In the genomic region with DNA sequence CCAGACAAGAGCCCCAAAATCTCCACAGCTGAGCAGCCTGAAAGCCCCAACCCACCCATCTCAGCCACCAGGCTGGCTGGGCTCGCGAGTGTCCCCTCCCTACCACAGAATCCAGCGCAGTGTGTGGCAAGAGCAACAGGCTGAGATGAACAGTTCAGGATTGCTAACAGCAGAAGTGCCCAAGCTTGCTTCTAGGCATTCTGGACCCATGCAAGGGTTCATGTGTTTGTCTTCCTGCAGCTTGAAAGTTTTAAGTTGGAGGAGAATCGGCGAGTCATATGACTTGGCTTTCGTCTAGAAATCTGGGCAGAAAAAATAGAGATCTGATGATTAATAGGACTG, we compare ENCODE assay signal across 8 mouse cellular contexts. TPM values are rescaled to one million over a fixed set of nuclear protein-coding genes. Genes with fewer than 3 reads are reported as not detected.
DNase-seq lines count a peak whose midpoint lies in the region; ATAC-seq and TF ChIP-seq lines count a peak whose summit lies in the region.

No protein-coding gene starts in this region.

- no peaks in the 10 kb centered on the region for H3K9me3 ChIP-seq in E14TG2a.4 (ENCODE audit: low read length)
- H3K9me3 ChIP-seq in forebrain, embryonic 15.5 days = no peaks in the 10 kb centered on the region
- H3K9me3 ChIP-seq in liver, embryonic 14.5 days (ENCODE audit: control insufficient read depth, low read length) = no peaks in the 10 kb centered on the region

- peak overlapping the region; percentile 36 for H3K4me3 ChIP-seq in heart, adult 2 months
- H3K4me3 ChIP-seq in E14TG2a.4 (replicated peaks; ENCODE audit: low read length) = peak overlapping the region; percentile 76
- H3K4me3 ChIP-seq in forebrain, embryonic 15.5 days = peak overlapping the region; percentile 51
- peak overlapping the region in 1 of 2 experiments; percentile 41; a peak in 1 of 4 replicates for H3K4me3 ChIP-seq in liver, embryonic 14.5 days (ENCODE audit: insufficient read depth in 1 of 2, low read depth in 2 of 2, low read length in 2 of 2)

- H3K4me2 ChIP-seq in forebrain, embryonic 15.5 days (replicated peaks) = peak overlapping the region; percentile 86
- peak overlapping the region; percentile 6; the same call in 1 of the 2 replicates for H3K4me2 ChIP-seq in liver, embryonic 14.5 days (ENCODE audit: low read depth)

- ATAC-seq in forebrain, embryonic 15.5 days (replicated peaks) = no peak
- no peak for ATAC-seq in liver, embryonic 14.5 days (ENCODE audit: insufficient read depth)

- H3K9ac ChIP-seq in heart, adult 2 months (ENCODE audit: low read depth, low read length) = no peak overlapping the region
- peak overlapping the region; percentile 55 for H3K9ac ChIP-seq in forebrain, embryonic 15.5 days (replicated peaks)
- no peak overlapping the region for H3K9ac ChIP-seq in liver, embryonic 14.5 days (replicated peaks)

- no peaks in the 10 kb centered on the region for H3K4me1 ChIP-seq in heart, adult 2 months (ENCODE audit: control insufficient read depth, insufficient read depth, low read length)
- no peaks in the 10 kb centered on the region; the same call in 1 of the 2 replicates for H3K4me1 ChIP-seq in E14TG2a.4 (replicated peaks; ENCODE audit: low read depth, low read length)
- peaks cover 9% of the 10 kb centered on the region for H3K4me1 ChIP-seq in forebrain, embryonic 15.5 days
- no peaks in the 10 kb centered on the region; a peak in 1 of 4 replicates for H3K4me1 ChIP-seq in liver, embryonic 14.5 days (replicated peaks; ENCODE audit: control insufficient read depth in 2 of 2, insufficient read depth in 2 of 2, low read length in 1 of 2)

- no peak for DNase-seq in heart, adult 2 months
- DNase-seq in heart, adult 18-20 months = no peak
- no peak for DNase-seq in liver, embryonic 14.5 days (ENCODE audit: low read depth in 3 of 3, low spot score in 3 of 3)
- no peak for DNase-seq in Muller cell, postnatal 12 days (ENCODE audit: inconsistent ontology term)
- no peak for DNase-seq in spleen, postnatal 36 days (ENCODE audit: low spot score in 2 of 2)
- no peak for DNase-seq in adrenal gland, postnatal 4 days (ENCODE audit: low spot score in 2 of 2)

- no peak overlapping the region for H3K27ac ChIP-seq in heart, adult 2 months
- H3K27ac ChIP-seq in forebrain, embryonic 15.5 days (replicated peaks) = no peak overlapping the region
- H3K27ac ChIP-seq in liver, embryonic 14.5 days = no peak overlapping the region

- H3K79me2 ChIP-seq in heart, adult 2 months (replicated peaks; ENCODE audit: control insufficient read depth, insufficient read depth, low read length) = no peaks in the 10 kb centered on the region

- TF ChIP-seq CTCF in heart, adult 2 months (IDR thresholded peaks at IDR 0.05) = no peak
- TF ChIP-seq CTCF in E14TG2a.4 (conservative IDR thresholded peaks at IDR 0.05; ENCODE audit: low read length) = no peak
- TF ChIP-seq CTCF in liver, embryonic 14.5 days (IDR thresholded peaks at IDR 0.05; ENCODE audit: low read depth) = no peak

- intact Hi-C loops in heart, adult 2 months (cut with DNase I) = loop anchor here (1.0 kb wide), 1 partner anchor 199 kb away; no protein-coding TSS in a partner anchor

- H3K27me3 ChIP-seq in heart, adult 2 months (ENCODE audit: control insufficient read depth, insufficient read depth, low read length) = peaks cover 2% of the 10 kb centered on the region
- H3K27me3 ChIP-seq in E14TG2a.4 (ENCODE audit: insufficient read depth, low read length) = peaks cover 25% of the 10 kb centered on the region
- no peaks in the 10 kb centered on the region for H3K27me3 ChIP-seq in forebrain, embryonic 15.5 days
- peaks cover 3% of the 10 kb centered on the region for H3K27me3 ChIP-seq in liver, embryonic 14.5 days (ENCODE audit: control insufficient read depth, insufficient read depth, low read length)

- WGBS in heart, adult 2 months = 1% methylated on average over 6 of the region's 6 CpGs
- 3% methylated on average over 6 of the region's 6 CpGs for WGBS in forebrain, embryonic 15.5 days
- 2% methylated on average over 6 of the region's 6 CpGs for WGBS in liver, embryonic 14.5 days (ENCODE audit: insufficient replicate concordance)

- H3K36me3 ChIP-seq in heart, adult 2 months (ENCODE audit: control insufficient read depth, insufficient read depth, low read length) = no peaks in the 10 kb centered on the region
- no peaks in the 10 kb centered on the region for H3K36me3 ChIP-seq in E14TG2a.4 (ENCODE audit: insufficient read depth, low read length)
- H3K36me3 ChIP-seq in forebrain, embryonic 15.5 days = no peaks in the 10 kb centered on the region
- H3K36me3 ChIP-seq in liver, embryonic 14.5 days (replicated peaks; ENCODE audit: control insufficient read depth, insufficient read depth, low read depth) = no peaks in the 10 kb centered on the region

- TF ChIP-seq POLR2A in heart, adult 2 months (IDR thresholded peaks at IDR 0.05; ENCODE audit: insufficient read depth, low read depth, low read length) = no peak

- no peak for TF ChIP-seq EP300 in heart, adult 2 months (IDR thresholded peaks at IDR 0.05; ENCODE audit: insufficient read depth, low read depth, low read length)
- TF ChIP-seq EP300 in liver, embryonic 14.5 days (IDR thresholded peaks at IDR 0.05; ENCODE audit: low read depth) = no peak

RNA-seq across cellular contexts. Expression of gene Gabra4, which starts 43.1 kb away (rescaled TPM):
- not detected for total RNA-seq in heart, adult 2 months (2021)
- polyA plus RNA-seq in heart, adult 2 months (2012; rRNA removed) = not detected in 2 replicates
- not detected for total RNA-seq in heart, adult 18-20 months (2021)
- 18.2 and 20.2 TPM in 2 replicates for polyA plus RNA-seq in forebrain, embryonic 15.5 days (2015; fragmentation: Nextera tagmentation; extraction: Ambion mirVana)
- 0.02 TPM in 2 replicates for polyA plus RNA-seq in liver, embryonic 14.5 days (2012; rRNA removed)
- polyA plus RNA-seq in liver, embryonic 14.5 days (2014; fragmentation: Nextera tagmentation; extraction: Ambion mirVana) = not detected in 2 replicates
- total RNA-seq in adrenal gland, postnatal 4 days (2021) = 1 to 10 TPM; 1.1 TPM

RNA-seq across cellular contexts. Expression of gene Gabrb1, which starts 43.3 kb away (rescaled TPM):
- total RNA-seq in heart, adult 2 months (2021) = not detected
- polyA plus RNA-seq in heart, adult 2 months (2012; rRNA removed) = not detected in 2 replicates
- under 1 TPM in 1 of 2 experiments, not detected in 1; 0.12 TPM for total RNA-seq in heart, adult 18-20 months (2021)
- polyA plus RNA-seq in forebrain, embryonic 15.5 days (2015; fragmentation: Nextera tagmentation; extraction: Ambion mirVana) = 17.8 and 18.8 TPM in 2 replicates
- polyA plus RNA-seq in liver, embryonic 14.5 days (2012; rRNA removed) = under 0.01 and 0.01 TPM in 2 replicates
- polyA plus RNA-seq in liver, embryonic 14.5 days (2014; fragmentation: Nextera tagmentation; extraction: Ambion mirVana) = 0.03 TPM in 1 of 2 replicates, not detected in the other
- total RNA-seq in adrenal gland, postnatal 4 days (2021) = under 1 TPM; 0.06 to 0.14 TPM
